Mouse (Mus musculus): ENCODE measurements around the gene Ppfibp2.

DNA sequence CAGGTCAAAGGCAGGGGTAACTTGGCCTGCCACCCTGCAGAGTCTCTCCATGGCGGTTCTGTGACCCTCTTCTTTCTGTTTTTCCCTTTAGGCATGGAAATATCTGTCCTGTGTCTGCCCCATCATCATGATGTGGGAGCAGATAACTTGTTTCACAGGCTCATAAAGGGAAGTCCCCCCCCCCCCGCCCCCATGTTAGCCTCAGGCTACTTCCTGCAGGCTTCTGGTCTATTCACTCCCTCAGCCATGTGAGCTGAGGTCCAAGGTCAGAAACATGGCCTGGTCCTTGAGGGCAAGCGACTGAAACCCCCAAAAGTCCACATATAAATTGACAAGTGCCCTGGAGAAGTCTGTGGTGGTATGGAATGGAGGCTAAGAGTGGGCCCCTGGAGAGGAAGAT lies 25.1 kb downstream of the Ppfibp2 start:
- TF ChIP-seq MAFK (IDR thresholded peaks at IDR 0.05; ENCODE audit: insufficient read depth, low read depth, low read length), result no peak
- TF ChIP-seq ZC3H11A (IDR thresholded peaks at IDR 0.05; ENCODE audit: borderline replicate concordance, low read depth, low read length), result no peak
- TF ChIP-seq ZNF384 (IDR thresholded peaks at IDR 0.05; ENCODE audit: low read depth, low read length), result no peak
- TF ChIP-seq HCFC1 (IDR thresholded peaks at IDR 0.05; ENCODE audit: borderline replicate concordance, insufficient read depth, low read length), result no peak

Data from ES-E14 (cell line).